Mouse (Mus musculus) embryonic facial prominence, embryonic 11.5 days (tissue): ENCODE results near the gene Apol8. TPM values are rescaled to one million over a fixed set of nuclear protein-coding genes. Genes with fewer than 3 reads are reported as not detected.
A peak's percentile ranks its signal among the peaks of the same experiment; 100 is the strongest.

Source experiments
- ATAC-seq: fragments of 200-750 bp; cut with Nextera tagmentation; replicated peaks from 2 replicates; pipeline ENCODE4 v1.8.0; 2017; ENCODE audit warnings: low read depth; ENCODE audit not compliant: insufficient number of reproducible peaks, low FRiP score, low TSS enrichment
- DNase-seq: peaks from one replicate; pipeline ENCODE4 v3.0.0-alpha.2; 2015; ENCODE audit warnings: low spot score
- H3K27ac ChIP-seq: fragments of 300-500 bp; sonication (generic); replicated peaks from 2 replicates; pipeline ENCODE4 v1.5.1; 2014; ENCODE audit warnings: mild to moderate bottlenecking, low read depth, low read length, control low read depth
- H3K27me3 ChIP-seq: fragments of 300-500 bp; sonication (generic); 2 replicates; pipeline ENCODE4 v1.6.1; 2014; ENCODE audit warnings: mild to moderate bottlenecking, low read length, moderate library complexity, mixed read lengths; ENCODE audit not compliant: control insufficient read depth, insufficient read depth
- H3K36me3 ChIP-seq: fragments of 300-500 bp; sonication (generic); replicated peaks from 2 replicates; pipeline ENCODE4 v1.6.1; 2014; ENCODE audit warnings: low read depth, mild to moderate bottlenecking, low read length, moderate library complexity, mixed read lengths; ENCODE audit not compliant: control insufficient read depth, insufficient read depth
- H3K4me1 ChIP-seq: fragments of 300-500 bp; sonication (generic); 2 replicates; pipeline ENCODE4 v1.6.1; 2014; ENCODE audit warnings: low read length, mixed read lengths; ENCODE audit not compliant: control insufficient read depth, insufficient read depth
- H3K4me2 ChIP-seq: fragments of 300-500 bp; sonication (generic); 2 replicates; pipeline ENCODE4 v1.6.1; 2014; ENCODE audit warnings: low read depth, mild to moderate bottlenecking, control low read depth, low read length, moderate library complexity
- H3K4me3 ChIP-seq: fragments of 300-500 bp; sonication (generic); 2 replicates; pipeline ENCODE4 v1.5.1; 2014; ENCODE audit warnings: low read depth, low read length, control low read depth
- H3K9ac ChIP-seq: fragments of 300-500 bp; sonication (generic); replicated peaks from 2 replicates; pipeline ENCODE4 v1.6.1; 2014; ENCODE audit warnings: mild to moderate bottlenecking, control low read depth, low read length
- H3K9me3 ChIP-seq: fragments of 300-500 bp; sonication (generic); replicated peaks from 2 replicates; pipeline ENCODE4 v1.6.1; 2016; ENCODE audit warnings: mild to moderate bottlenecking, low read length, inconsistent platforms, mixed read lengths; ENCODE audit not compliant: control insufficient read depth
- WGBS: fragments of 180-500 bp; shearing (Covaris S2); extraction: QIAGEN DNeasy Blood & Tissue Kit; methylation state at CpG from one replicate; pipeline ENCODE4 v1.1.7; 2014; 5-methylcytosine and 5-hydroxymethylcytosine counted together
- polyA plus RNA-seq: library from polyadenylated mRNA; unstranded; fragments of >200 nt; fragmentation: Nextera tagmentation; extraction: Ambion mirVana; gene quantifications from 2 replicates; pipeline ENCODE4 v1.2.1, GENCODE M21; 2014

Apol8 gene
- polyA plus RNA-seq, 1 experiment from 2014 or later, result 0.29 TPM

DNA sequence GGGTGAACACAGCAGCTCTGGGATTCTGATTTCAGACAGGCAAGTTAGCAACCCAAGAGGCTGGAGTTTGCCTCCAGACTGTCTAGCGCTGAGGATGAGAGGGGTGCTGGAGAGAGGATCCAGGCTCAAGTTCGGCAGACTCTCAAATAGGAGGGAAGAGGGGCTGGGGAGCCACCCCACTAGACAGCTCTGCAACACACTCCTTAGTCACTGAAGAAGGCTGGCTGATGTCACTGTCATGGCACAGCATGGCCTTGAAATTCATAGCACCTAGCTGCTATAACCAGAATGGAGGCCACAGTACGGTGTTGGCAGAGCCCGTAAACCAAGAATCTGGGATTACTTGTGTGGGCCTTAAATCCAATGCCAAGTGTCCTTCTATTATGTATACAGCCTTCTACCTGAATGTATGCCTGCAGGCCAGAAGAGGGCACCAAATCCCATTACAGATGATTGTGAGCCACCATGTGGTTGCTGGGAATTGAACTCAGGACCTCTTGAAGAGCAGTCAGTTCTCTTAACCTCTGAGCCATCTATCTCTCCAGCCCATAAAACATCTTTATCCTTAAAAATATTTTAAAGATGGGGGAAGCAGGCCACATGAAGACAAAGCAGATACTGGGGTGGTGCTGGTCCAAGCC, 903 bp upstream of the Apol8 start:
- H3K36me3 ChIP-seq, result no peaks in the 10 kb centered on the region; the same call in none of the 2 replicates
- 80% methylated on average over 4 of the region's 4 CpGs for WGBS
- no peak overlapping the region for H3K4me3 ChIP-seq
- H3K27ac ChIP-seq, result no peak overlapping the region
- no peaks in the 10 kb centered on the region for H3K9me3 ChIP-seq
- H3K4me2 ChIP-seq, result no peak overlapping the region
- no peak overlapping the region for H3K9ac ChIP-seq
- H3K27me3 ChIP-seq, result no peaks in the 10 kb centered on the region
- ATAC-seq, result no peak
- no peaks in the 10 kb centered on the region for H3K4me1 ChIP-seq
- no peak for DNase-seq

DNA sequence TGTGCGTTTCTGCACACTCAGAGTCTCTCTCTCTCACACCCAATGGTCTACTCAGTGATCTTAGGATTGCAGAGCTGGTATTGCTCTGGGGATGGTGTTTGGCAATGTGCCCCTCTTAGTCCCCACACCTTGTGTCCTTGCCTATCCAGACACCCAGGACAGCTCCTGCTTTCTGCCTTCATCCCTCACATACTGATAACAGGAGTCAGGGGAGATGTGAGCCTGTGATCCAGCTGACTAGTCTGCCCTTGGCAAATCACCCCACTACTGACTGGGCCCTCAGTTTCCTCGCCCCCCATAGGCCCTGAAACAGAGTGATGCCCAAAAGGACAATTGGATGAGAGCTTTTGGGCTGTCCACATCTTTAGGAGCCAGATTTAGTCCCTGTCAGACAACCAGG, 722 bp downstream of the Apol8 start:
- 52% methylated on average over 2 of the region's 2 CpGs for WGBS
- no peak overlapping the region for H3K27ac ChIP-seq
- H3K36me3 ChIP-seq, result no peaks in the 10 kb centered on the region; the same call in 1 of the 2 replicates
- ATAC-seq, result no peak
- H3K4me3 ChIP-seq, result no peak overlapping the region
- no peak for DNase-seq
- H3K9ac ChIP-seq, result no peak overlapping the region
- no peaks in the 10 kb centered on the region for H3K4me1 ChIP-seq
- no peaks in the 10 kb centered on the region for H3K27me3 ChIP-seq
- H3K4me2 ChIP-seq, result no peak overlapping the region
- no peaks in the 10 kb centered on the region for H3K9me3 ChIP-seq

DNA sequence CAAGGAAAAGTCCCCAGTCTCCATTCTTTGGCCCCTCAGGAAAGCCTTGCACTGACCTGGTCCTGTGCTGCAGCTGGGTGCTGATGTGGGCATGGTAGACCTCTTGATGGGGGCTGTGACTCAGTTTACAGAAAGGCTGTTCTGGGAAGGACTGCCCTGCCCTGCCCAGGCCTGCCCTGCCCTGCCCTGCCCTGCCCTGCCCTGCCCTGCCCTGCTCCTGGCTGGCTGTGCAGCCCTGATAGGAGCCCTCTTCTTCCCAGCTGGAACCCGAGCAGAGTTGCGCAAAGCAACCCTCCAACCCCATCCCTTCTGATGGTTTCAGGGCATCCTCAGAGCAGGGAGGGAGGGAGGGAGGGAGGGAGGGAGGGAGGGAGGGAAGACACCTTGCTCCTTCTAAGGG, 1.7 kb downstream of the Apol8 start:
- Histone ChIP-seq H3K27me3 (no peaks in the 10 kb centered on the region), H3K9ac (no peak overlapping the region), H3K27ac (no peak overlapping the region), H3K4me2 (no peak overlapping the region), H3K36me3 (no peaks in the 10 kb centered on the region), H3K4me1 (no peaks in the 10 kb centered on the region), H3K4me3 (no peak overlapping the region), H3K9me3 (no peaks in the 10 kb centered on the region)
- 52% methylated on average over 2 of the region's 2 CpGs for WGBS
- DNase-seq (no peak), ATAC-seq (peak; percentile 62; the same call in 1 of the 2 replicates)

DNA sequence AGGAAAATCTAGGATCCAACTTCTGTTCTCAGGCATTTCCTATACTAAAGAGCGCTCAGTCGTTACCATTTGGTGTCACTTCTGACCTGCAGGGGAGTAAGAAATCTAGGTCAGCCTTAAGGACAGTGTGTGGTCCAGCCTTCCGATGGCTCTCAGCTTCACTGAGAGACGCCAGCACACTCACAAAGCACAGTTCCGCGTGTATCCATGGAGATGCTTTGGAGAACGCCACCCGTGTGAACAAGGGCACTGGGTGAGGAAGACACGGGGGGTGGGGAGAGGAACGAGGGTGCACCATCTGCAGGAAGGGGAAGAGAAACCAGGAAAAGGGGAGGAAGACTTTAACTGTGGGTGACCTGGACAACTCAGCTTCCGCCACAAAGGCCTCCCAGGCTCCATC, 4.4 kb downstream of the Apol8 start:
- Histone ChIP-seq H3K4me2 (no peak overlapping the region), H3K36me3 (no peaks in the 10 kb centered on the region), H3K4me3 (no peak overlapping the region), H3K9me3 (no peaks in the 10 kb centered on the region), H3K4me1 (no peaks in the 10 kb centered on the region), H3K9ac (no peak overlapping the region), H3K27me3 (no peaks in the 10 kb centered on the region), H3K27ac (no peak overlapping the region)
- ATAC-seq (no peak), DNase-seq (no peak)
- WGBS, result 60% methylated on average over 11 of the region's 11 CpGs

DNA sequence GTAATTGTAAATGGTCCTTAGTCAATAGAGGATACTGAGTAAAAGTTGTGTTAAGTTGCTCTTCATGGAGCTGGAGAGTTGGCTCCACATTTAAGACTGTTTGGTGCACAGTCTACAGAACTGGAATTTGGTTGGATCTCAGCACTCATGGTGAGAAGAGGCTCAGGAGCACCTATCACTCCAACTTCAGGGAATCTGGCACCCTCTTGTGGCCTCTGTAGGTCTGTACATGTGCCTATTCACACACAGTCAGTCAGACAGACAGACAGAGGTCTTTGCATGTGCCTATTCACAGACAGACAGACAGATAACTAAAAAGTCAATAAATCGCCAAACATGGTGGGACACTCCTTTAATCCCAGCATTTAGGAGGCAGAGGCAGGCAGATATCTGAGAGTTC, 6.3 kb downstream of the Apol8 start:
- Histone ChIP-seq H3K9me3 (no peaks in the 10 kb centered on the region), H3K36me3 (no peaks in the 10 kb centered on the region), H3K27me3 (no peaks in the 10 kb centered on the region), H3K9ac (no peak overlapping the region), H3K4me3 (no peak overlapping the region), H3K27ac (no peak overlapping the region), H3K4me1 (no peaks in the 10 kb centered on the region), H3K4me2 (no peak overlapping the region)
- WGBS, result 51% methylated on average over 1 of the region's 1 CpGs
- ATAC-seq (no peak), DNase-seq (peak; percentile 14)

DNA sequence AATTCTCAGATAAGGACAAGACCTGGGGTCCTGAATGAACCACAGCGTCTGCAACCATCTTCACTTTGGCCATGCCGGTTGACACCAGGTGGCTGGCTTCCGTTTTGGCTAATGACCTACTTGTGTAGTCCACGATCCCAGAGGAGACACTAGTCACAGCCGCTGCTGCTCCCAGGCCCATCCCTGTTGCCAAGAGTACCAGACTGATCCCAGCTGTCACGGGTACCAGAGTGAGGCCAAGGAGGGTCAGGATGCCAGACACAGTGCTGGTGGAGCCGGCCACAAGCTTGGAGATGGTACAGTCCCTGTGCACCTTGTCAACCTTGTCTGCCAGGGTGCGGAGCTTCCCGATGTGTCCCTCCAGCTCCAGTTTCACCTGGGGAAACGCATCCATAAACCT, 7.1 kb downstream of the Apol8 start:
- Histone ChIP-seq H3K4me2 (no peak overlapping the region), H3K27ac (no peak overlapping the region), H3K4me3 (no peak overlapping the region), H3K4me1 (no peaks in the 10 kb centered on the region), H3K9me3 (no peaks in the 10 kb centered on the region), H3K9ac (no peak overlapping the region), H3K36me3 (no peaks in the 10 kb centered on the region), H3K27me3 (no peaks in the 10 kb centered on the region)
- ATAC-seq, result no peak
- no peak for DNase-seq
- WGBS, result 88% methylated on average over 10 of the region's 10 CpGs

DNA sequence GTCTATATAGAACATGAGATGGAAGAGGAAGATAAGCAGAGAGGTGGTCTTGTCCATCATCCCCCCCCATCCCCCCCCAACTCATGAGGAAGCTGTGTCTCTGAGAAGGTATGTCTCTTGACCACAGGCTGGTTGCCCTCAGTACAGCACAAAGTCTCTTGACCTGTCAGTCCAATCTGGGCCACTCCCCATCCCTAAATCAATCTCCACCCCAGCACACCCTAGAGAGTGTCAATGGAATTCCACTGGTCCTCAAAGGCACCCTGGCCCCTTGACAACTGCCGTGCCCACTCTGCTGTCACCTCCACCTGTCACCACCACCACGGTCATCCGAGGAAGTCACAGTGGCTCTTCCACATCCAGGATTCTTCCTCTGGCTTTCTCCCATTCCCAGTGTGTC, 8.4 kb downstream of the Apol8 start:
- Histone ChIP-seq H3K36me3 (no peaks in the 10 kb centered on the region), H3K4me1 (no peaks in the 10 kb centered on the region), H3K9ac (no peak overlapping the region), H3K9me3 (no peaks in the 10 kb centered on the region), H3K4me3 (no peak overlapping the region), H3K27ac (no peak overlapping the region), H3K27me3 (no peaks in the 10 kb centered on the region), H3K4me2 (no peak overlapping the region)
- WGBS, result 89% methylated on average over 3 of the region's 3 CpGs
- ATAC-seq (no peak), DNase-seq (no peak)

DNA sequence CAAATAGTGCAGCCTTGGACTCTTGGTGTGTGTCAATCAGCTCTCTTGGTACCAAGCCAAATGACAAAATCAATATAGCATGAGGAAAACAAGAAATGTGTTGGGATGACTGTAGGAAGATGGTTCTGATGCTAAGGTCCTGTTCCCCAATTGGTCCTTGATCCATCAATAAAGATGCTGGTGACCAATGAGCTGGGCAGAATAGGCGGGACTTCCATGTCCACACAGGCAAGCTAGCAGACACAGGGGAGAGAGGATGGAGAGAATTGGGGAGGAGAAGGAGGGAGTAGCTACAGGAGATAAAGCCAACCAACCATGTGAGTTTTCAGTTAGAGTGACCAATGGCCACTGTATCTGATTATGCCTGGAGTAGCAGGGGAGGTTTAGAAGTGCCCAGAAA, 10.5 kb downstream of the Apol8 start:
- H3K9ac ChIP-seq, result no peak overlapping the region
- H3K27ac ChIP-seq, result no peak overlapping the region
- 95% methylated on average over 1 of the region's 1 CpGs for WGBS
- H3K36me3 ChIP-seq, result no peaks in the 10 kb centered on the region
- no peak for DNase-seq
- H3K4me2 ChIP-seq, result no peak overlapping the region
- no peaks in the 10 kb centered on the region for H3K9me3 ChIP-seq
- no peaks in the 10 kb centered on the region for H3K4me1 ChIP-seq
- H3K27me3 ChIP-seq, result no peaks in the 10 kb centered on the region
- no peak for ATAC-seq
- H3K4me3 ChIP-seq, result no peak overlapping the region
